Mouse (Mus musculus): Measurements from ENCODE around the gene Pet100. TPM values are rescaled to one million over a fixed set of nuclear protein-coding genes. Genes with fewer than 3 reads are reported as not detected.

Gene Pet100
- polyA plus RNA-seq, 1 experiment = 67.1 TPM

- no peak overlapping the region for H3K27ac ChIP-seq (ENCODE audit: insufficient read depth, low read length)
- H3K4me1 ChIP-seq (ENCODE audit: control insufficient read depth, insufficient read depth, low read length) = no peaks in the 10 kb centered on the region
- no peak for TF ChIP-seq CTCF (IDR thresholded peaks at IDR 0.05; ENCODE audit: extremely low read depth, insufficient read depth, low read length)
- TF ChIP-seq POLR2A (IDR thresholded peaks at IDR 0.05; ENCODE audit: extremely low read depth, insufficient read depth, low read length) = no peak
- peak overlapping the region; percentile 81 for H3K4me3 ChIP-seq (ENCODE audit: insufficient read depth, low read length)
These were observed 33.1 kb upstream of the Pet100 start for GRCm38 (mm10) chr8:3588258-3588633.

DNA sequence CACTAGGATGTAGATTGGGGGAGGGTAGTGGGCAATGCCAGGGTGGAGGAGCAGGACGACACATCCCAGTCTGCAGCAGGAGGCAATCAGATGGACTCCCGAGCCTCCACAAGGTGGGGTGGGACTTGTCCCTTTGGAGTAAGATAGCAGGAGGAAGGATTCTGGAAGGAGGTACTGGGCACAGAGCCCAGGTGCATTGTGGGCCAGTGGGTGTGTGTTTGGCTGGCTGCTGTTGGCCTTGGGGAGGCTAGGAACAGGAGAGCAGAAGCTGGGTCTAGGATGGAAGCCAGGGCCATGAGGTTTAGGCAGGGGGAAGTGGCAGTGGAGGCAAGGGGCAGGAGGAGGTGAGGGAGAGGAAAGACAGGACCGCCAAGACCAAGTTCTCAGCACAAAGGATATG is 27.9 kb upstream of the Pet100 start:
- TF ChIP-seq CTCF (IDR thresholded peaks at IDR 0.05; ENCODE audit: extremely low read depth, insufficient read depth, low read length) = no peak
- TF ChIP-seq POLR2A (IDR thresholded peaks at IDR 0.05; ENCODE audit: extremely low read depth, insufficient read depth, low read length) = no peak
- H3K27ac ChIP-seq (ENCODE audit: insufficient read depth, low read length) = no peak overlapping the region
- H3K4me3 ChIP-seq (ENCODE audit: insufficient read depth, low read length) = no peak overlapping the region
- H3K4me1 ChIP-seq (ENCODE audit: control insufficient read depth, insufficient read depth, low read length) = no peaks in the 10 kb centered on the region

- Histone ChIP-seq H3K4me3 (ENCODE audit: insufficient read depth, low read length) (no peak overlapping the region), H3K27ac (ENCODE audit: insufficient read depth, low read length) (no peak overlapping the region), H3K4me1 (ENCODE audit: control insufficient read depth, insufficient read depth, low read length) (no peaks in the 10 kb centered on the region)
- TF ChIP-seq CTCF (IDR thresholded peaks at IDR 0.05; ENCODE audit: extremely low read depth, insufficient read depth, low read length) (no peak), POLR2A (IDR thresholded peaks at IDR 0.05; ENCODE audit: extremely low read depth, insufficient read depth, low read length) (no peak)
These were observed 26.9 kb upstream of the Pet100 start for GRCm38 (mm10) chr8:3594466-3594865.

GRCm38 (mm10) chr8:3598054-3598453 is 23.3 kb upstream of the Pet100 start:
- H3K4me1 ChIP-seq (ENCODE audit: control insufficient read depth, insufficient read depth, low read length) = no peaks in the 10 kb centered on the region
- H3K4me3 ChIP-seq (ENCODE audit: insufficient read depth, low read length) = no peak overlapping the region
- no peak overlapping the region for H3K27ac ChIP-seq (ENCODE audit: insufficient read depth, low read length)
- TF ChIP-seq POLR2A (IDR thresholded peaks at IDR 0.05; ENCODE audit: extremely low read depth, insufficient read depth, low read length) = no peak
- TF ChIP-seq CTCF (IDR thresholded peaks at IDR 0.05; ENCODE audit: extremely low read depth, insufficient read depth, low read length) = no peak

- Histone ChIP-seq H3K4me1 (ENCODE audit: control insufficient read depth, insufficient read depth, low read length) (no peaks in the 10 kb centered on the region), H3K4me3 (ENCODE audit: insufficient read depth, low read length) (no peak overlapping the region), H3K27ac (ENCODE audit: insufficient read depth, low read length) (no peak overlapping the region)
- TF ChIP-seq POLR2A (IDR thresholded peaks at IDR 0.05; ENCODE audit: extremely low read depth, insufficient read depth, low read length) (no peak), CTCF (IDR thresholded peaks at IDR 0.05; ENCODE audit: extremely low read depth, insufficient read depth, low read length) (no peak)
These were observed 22.1 kb upstream of the Pet100 start for GRCm38 (mm10) chr8:3599219-3599618.

GRCm38 (mm10) chr8:3600401-3600800 is 20.9 kb upstream of the Pet100 start:
- Histone ChIP-seq H3K27ac (ENCODE audit: insufficient read depth, low read length) (no peak overlapping the region), H3K4me1 (ENCODE audit: control insufficient read depth, insufficient read depth, low read length) (no peaks in the 10 kb centered on the region), H3K4me3 (ENCODE audit: insufficient read depth, low read length) (no peak overlapping the region)
- TF ChIP-seq POLR2A (IDR thresholded peaks at IDR 0.05; ENCODE audit: extremely low read depth, insufficient read depth, low read length) = no peak
- no peak for TF ChIP-seq CTCF (IDR thresholded peaks at IDR 0.05; ENCODE audit: extremely low read depth, insufficient read depth, low read length)

GRCm38 (mm10) chr8:3603439-3603838 is 17.9 kb upstream of the Pet100 start:
- no peak for TF ChIP-seq CTCF (IDR thresholded peaks at IDR 0.05; ENCODE audit: extremely low read depth, insufficient read depth, low read length)
- no peak for TF ChIP-seq POLR2A (IDR thresholded peaks at IDR 0.05; ENCODE audit: extremely low read depth, insufficient read depth, low read length)
- Histone ChIP-seq H3K4me1 (ENCODE audit: control insufficient read depth, insufficient read depth, low read length) (no peaks in the 10 kb centered on the region), H3K27ac (ENCODE audit: insufficient read depth, low read length) (no peak overlapping the region), H3K4me3 (ENCODE audit: insufficient read depth, low read length) (no peak overlapping the region)

GRCm38 (mm10) chr8:3606593-3606992 is 14.8 kb upstream of the Pet100 start:
- Histone ChIP-seq H3K27ac (ENCODE audit: insufficient read depth, low read length) (no peak overlapping the region), H3K4me3 (ENCODE audit: insufficient read depth, low read length) (no peak overlapping the region), H3K4me1 (ENCODE audit: control insufficient read depth, insufficient read depth, low read length) (no peaks in the 10 kb centered on the region)
- no peak for TF ChIP-seq CTCF (IDR thresholded peaks at IDR 0.05; ENCODE audit: extremely low read depth, insufficient read depth, low read length)
- TF ChIP-seq POLR2A (IDR thresholded peaks at IDR 0.05; ENCODE audit: extremely low read depth, insufficient read depth, low read length) = no peak

GRCm38 (mm10) chr8:3607822-3608221 is 13.5 kb upstream of the Pet100 start:
- H3K4me3 ChIP-seq (ENCODE audit: insufficient read depth, low read length) = no peak overlapping the region
- H3K27ac ChIP-seq (ENCODE audit: insufficient read depth, low read length) = no peak overlapping the region
- no peak for TF ChIP-seq POLR2A (IDR thresholded peaks at IDR 0.05; ENCODE audit: extremely low read depth, insufficient read depth, low read length)
- TF ChIP-seq CTCF (IDR thresholded peaks at IDR 0.05; ENCODE audit: extremely low read depth, insufficient read depth, low read length) = no peak
- no peaks in the 10 kb centered on the region for H3K4me1 ChIP-seq (ENCODE audit: control insufficient read depth, insufficient read depth, low read length)

DNA sequence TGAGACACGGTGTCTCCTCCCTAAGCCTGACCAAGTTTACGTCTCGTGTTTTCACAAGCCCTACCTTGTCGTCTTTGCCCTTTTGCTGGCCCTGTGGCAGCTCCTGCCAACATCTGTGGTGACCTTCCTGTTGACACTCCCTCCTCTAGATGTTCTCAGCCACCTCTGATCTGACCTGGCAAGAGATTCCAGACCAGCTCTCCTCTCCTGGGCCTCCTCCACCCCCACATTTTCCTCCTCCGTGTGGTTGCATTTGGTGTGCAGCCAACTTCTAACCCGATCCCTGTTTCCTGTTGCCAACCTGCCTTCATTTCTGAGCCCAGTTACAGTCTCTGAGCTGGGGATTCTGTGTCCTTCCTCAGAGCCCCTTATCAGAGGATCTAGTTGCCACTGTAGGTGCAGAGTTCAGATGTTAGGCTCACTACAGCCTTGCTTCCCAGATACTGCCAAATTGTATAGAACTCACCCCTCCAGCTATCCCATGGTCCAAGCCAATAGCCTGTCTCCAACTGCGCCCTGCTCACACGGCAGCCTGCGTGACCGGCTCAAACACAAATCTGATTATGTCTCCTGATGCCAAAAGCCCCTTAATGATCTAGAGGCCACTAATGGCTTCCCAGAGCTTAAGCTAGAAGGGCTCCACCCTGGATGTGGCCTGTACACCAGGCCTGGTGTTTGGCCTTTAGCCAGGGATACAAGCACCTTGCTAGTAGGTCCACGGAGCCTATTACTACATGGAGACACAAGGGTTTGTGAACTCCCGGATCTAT is 12.1 kb upstream of the Pet100 start:
- Histone ChIP-seq H3K4me3 (ENCODE audit: insufficient read depth, low read length) (no peak overlapping the region), H3K27ac (ENCODE audit: insufficient read depth, low read length) (0 out of 2 replicates have a peak overlapping the region, but pooled peaks have one; percentile 1), H3K4me1 (ENCODE audit: control insufficient read depth, insufficient read depth, low read length) (no peaks in the 10 kb centered on the region)
- TF ChIP-seq CTCF (IDR thresholded peaks at IDR 0.05; ENCODE audit: extremely low read depth, insufficient read depth, low read length) = no peak
- no peak for TF ChIP-seq POLR2A (IDR thresholded peaks at IDR 0.05; ENCODE audit: extremely low read depth, insufficient read depth, low read length)

All from cortical plate, adult 2 months (tissue).